Mouse (Mus musculus) forebrain, postnatal 0 days (tissue): Measurements from ENCODE around the gene Rps6ka5. TPM values are rescaled to one million over a fixed set of nuclear protein-coding genes. Genes with fewer than 3 reads are reported as not detected.

Experiments used
- ATAC-seq: fragments of 200-750 bp; cut with Nextera tagmentation; 2 replicates; pipeline ENCODE4 v1.8.0; 2017; ENCODE audit warnings: mild to moderate bottlenecking, moderate library complexity
- DNase-seq: peaks from one replicate; pipeline ENCODE4 v3.0.0-alpha.2; 2015
- H3K27ac ChIP-seq: fragments of 300-500 bp; sonication (generic); 2 replicates; pipeline ENCODE4 v1.5.1; 2014; ENCODE audit warnings: low read depth, mild to moderate bottlenecking, antibody characterized with exemption, low read length, moderate library complexity, mixed read lengths
- H3K27me3 ChIP-seq: fragments of 300-500 bp; sonication (generic); 2 replicates; pipeline ENCODE4 v1.6.1; 2014; ENCODE audit warnings: mild to moderate bottlenecking, low read length, mixed read lengths; ENCODE audit not compliant: insufficient read depth
- H3K36me3 ChIP-seq: fragments of 300-500 bp; sonication (generic); 2 replicates; pipeline ENCODE4 v1.6.1; 2014; ENCODE audit warnings: mild to moderate bottlenecking, moderate library complexity; ENCODE audit not compliant: insufficient read depth
- H3K4me1 ChIP-seq: fragments of 300-500 bp; sonication (generic); 2 replicates; pipeline ENCODE4 v1.6.1; 2014; ENCODE audit warnings: antibody characterized with exemption; ENCODE audit not compliant: insufficient read depth
- H3K4me2 ChIP-seq: fragments of 300-500 bp; sonication (generic); 2 replicates; pipeline ENCODE4 v1.6.1; 2014; ENCODE audit warnings: low read depth, mild to moderate bottlenecking, moderate library complexity
- H3K4me3 ChIP-seq: fragments of 300-500 bp; sonication (generic); 2 replicates; pipeline ENCODE4 v1.5.1; 2014; ENCODE audit warnings: low read depth, low read length, mixed read lengths
- H3K9ac ChIP-seq: fragments of 300-500 bp; sonication (generic); 2 replicates; pipeline ENCODE4 v1.6.1; 2014; ENCODE audit warnings: mild to moderate bottlenecking
- H3K9me3 ChIP-seq: fragments of 300-500 bp; sonication (generic); 2 replicates; pipeline ENCODE4 v1.6.1; 2016; ENCODE audit warnings: low read length
- CTCF ChIP-seq: sonication (generic); IDR thresholded peaks from 2 replicates; pipeline ENCODE4 v1.5.1; 2016; ENCODE audit warnings: antibody characterized with exemption, control low read depth, low read depth
- WGBS: fragments of 180-500 bp; shearing (Covaris S2); extraction: QIAGEN DNeasy Blood & Tissue Kit; methylation state at CpG from one replicate; pipeline ENCODE4 v1.1.7; 2014; 5-methylcytosine and 5-hydroxymethylcytosine counted together
- polyA plus RNA-seq: library from polyadenylated mRNA; unstranded; fragments of >200 nt; fragmentation: Nextera tagmentation; extraction: Ambion mirVana; gene quantifications from 2 replicates; pipeline ENCODE4 v1.2.1, GENCODE M21; 2015
- total RNA-seq: library from RNA; depleted of rRNA; stranded (reverse); fragments of >200 nt; gene quantifications from 2 replicates; pipeline ENCODE4 v1.2.3, GENCODE M21; 2014

Gene Rps6ka5
- total and polyA plus RNA-seq, 2 experiments from 2014 or later = 8.7 to 29.5 TPM

DNA sequence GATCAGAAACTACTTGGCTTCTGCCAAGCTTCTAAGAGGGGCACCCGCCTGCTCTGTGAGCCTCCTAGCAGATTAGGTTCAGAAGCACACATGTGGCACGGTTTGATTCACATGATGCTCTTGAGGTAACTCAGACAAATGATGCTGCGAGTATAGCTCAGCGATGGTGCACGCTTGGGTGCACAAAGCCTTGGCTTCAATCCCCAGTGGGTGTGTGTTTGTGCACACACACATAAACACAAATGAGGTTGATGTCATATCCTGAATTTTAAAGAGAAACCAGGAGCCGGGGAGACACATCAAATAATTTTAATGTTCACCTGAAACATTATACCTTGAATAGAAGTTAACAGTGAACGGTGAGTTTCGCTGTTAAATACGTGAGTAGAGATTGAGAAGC lies 199.5 kb downstream of the Rps6ka5 start:
- DNase-seq = peak; percentile 22

GRCm38 (mm10) chr12:100525939-100526338 lies 200.8 kb downstream of the Rps6ka5 start:
- H3K4me1 ChIP-seq = peaks cover 9% of the 10 kb centered on the region

More for the DNA sequence above, 199.5 kb downstream of the Rps6ka5 start:
- TF ChIP-seq CTCF = no peak
- peaks cover 9% of the 10 kb centered on the region for H3K4me1 ChIP-seq
- H3K9me3 ChIP-seq = no peaks in the 10 kb centered on the region
- no peaks in the 10 kb centered on the region for H3K27me3 ChIP-seq
- 41% methylated on average over 9 of the region's 9 CpGs for WGBS
- H3K36me3 ChIP-seq = no peaks in the 10 kb centered on the region
- peak overlapping the region; percentile 10; the same call in 1 of the 2 replicates for H3K27ac ChIP-seq
- peak overlapping the region; percentile 56 for H3K4me2 ChIP-seq
- H3K9ac ChIP-seq = no peak overlapping the region
- H3K4me3 ChIP-seq = peak overlapping the region; percentile 25
- peak; percentile 40 for ATAC-seq

DNA sequence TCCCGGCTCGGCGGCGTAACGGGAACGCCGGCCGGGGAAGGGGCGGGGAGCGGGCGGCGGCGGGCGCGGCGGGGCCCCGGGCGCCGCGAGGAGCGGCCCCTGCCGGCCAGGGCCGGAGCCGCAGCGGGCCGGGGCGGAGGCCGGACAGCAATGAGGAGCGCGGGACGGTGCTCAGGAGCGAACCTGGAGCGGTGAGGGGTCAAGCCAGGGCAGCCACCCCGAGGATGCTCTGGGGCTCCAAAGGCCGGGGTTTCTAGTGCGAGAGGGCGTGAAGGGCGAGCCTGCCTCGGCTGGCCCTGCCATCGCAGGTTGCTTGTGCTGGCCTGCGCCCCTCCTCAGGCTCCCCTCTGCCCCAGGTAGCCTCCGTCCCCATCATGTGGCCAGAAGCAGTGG lies 206.0 kb downstream of the Rps6ka5 start, which contains the start of gene Ttc7b:
Gene Ttc7b, minus strand, starts transcription at position 33 of the 393 bp plus-strand sequence.
- peak; percentile 77 for ATAC-seq
- H3K36me3 ChIP-seq = 0 out of 2 replicates have a peak, but pooled peaks cover 1% of the 10 kb centered on the region
- 2% methylated on average over 41 of the region's 42 CpGs for WGBS

More at GRCm38 (mm10) chr12:100525939-100526338, 200.8 kb downstream of the Rps6ka5 start:
- Histone ChIP-seq H3K27me3 (no peaks in the 10 kb centered on the region), H3K27ac (no peak overlapping the region), H3K36me3 (no peaks in the 10 kb centered on the region), H3K9ac (no peak overlapping the region), H3K4me2 (no peak overlapping the region), H3K4me3 (no peak overlapping the region), H3K9me3 (no peaks in the 10 kb centered on the region)
- no peak for TF ChIP-seq CTCF
- DNase-seq (no peak), ATAC-seq (no peak)
- 77% methylated on average over 1 of the region's 1 CpGs for WGBS

GRCm38 (mm10) chr12:100520077-100520793 lies 206.5 kb downstream of the Rps6ka5 start:
- Histone ChIP-seq H3K27ac (peak overlapping the region; percentile 88), H3K9me3 (no peaks in the 10 kb centered on the region), H3K4me2 (peak overlapping the region; percentile 94), H3K36me3 (0 out of 2 replicates have a peak, but pooled peaks cover 3% of the 10 kb centered on the region), H3K27me3 (no peaks in the 10 kb centered on the region), H3K9ac (peak overlapping the region; percentile 98), H3K4me1 (peaks cover 13% of the 10 kb centered on the region), H3K4me3 (peak overlapping the region; percentile 90)
- TF ChIP-seq CTCF = no peak
- under 1% methylated on average over 74 of the region's 76 CpGs for WGBS
- ATAC-seq = peak; percentile 82
- DNase-seq = peak; percentile 59

More for the DNA sequence above, 206.0 kb downstream of the Rps6ka5 start, which contains the start of gene Ttc7b:
- Histone ChIP-seq H3K4me2 (peak within 1 kb of the TSS; percentile 94), H3K27me3 (no peaks in the 10 kb centered on the region), H3K27ac (peak within 1 kb of the TSS; percentile 88), H3K9me3 (no peaks in the 10 kb centered on the region), H3K9ac (peak within 1 kb of the TSS; percentile 98), H3K4me1 (peaks cover 13% of the 10 kb centered on the region), H3K4me3 (peak within 1 kb of the TSS; percentile 90)
- peak; percentile 54 for DNase-seq
- peak; percentile 43 for TF ChIP-seq CTCF

GRCm38 (mm10) chr12:100519684-100520076 lies 207.1 kb downstream of the Rps6ka5 start:
- H3K4me3 ChIP-seq = peak overlapping the region; percentile 90
- TF ChIP-seq CTCF = no peak
- no peaks in the 10 kb centered on the region for H3K27me3 ChIP-seq
- H3K36me3 ChIP-seq = 0 out of 2 replicates have a peak, but pooled peaks cover 3% of the 10 kb centered on the region
- peak; percentile 48 for DNase-seq
- ATAC-seq = peak; percentile 37
- no peaks in the 10 kb centered on the region for H3K9me3 ChIP-seq
- peak overlapping the region; percentile 88; the same call in 1 of the 2 replicates for H3K27ac ChIP-seq
- H3K4me2 ChIP-seq = peak overlapping the region; percentile 94
- peaks cover 13% of the 10 kb centered on the region for H3K4me1 ChIP-seq
- 39% methylated on average over 7 of the region's 7 CpGs for WGBS
- H3K9ac ChIP-seq = peak overlapping the region; percentile 98

DNA sequence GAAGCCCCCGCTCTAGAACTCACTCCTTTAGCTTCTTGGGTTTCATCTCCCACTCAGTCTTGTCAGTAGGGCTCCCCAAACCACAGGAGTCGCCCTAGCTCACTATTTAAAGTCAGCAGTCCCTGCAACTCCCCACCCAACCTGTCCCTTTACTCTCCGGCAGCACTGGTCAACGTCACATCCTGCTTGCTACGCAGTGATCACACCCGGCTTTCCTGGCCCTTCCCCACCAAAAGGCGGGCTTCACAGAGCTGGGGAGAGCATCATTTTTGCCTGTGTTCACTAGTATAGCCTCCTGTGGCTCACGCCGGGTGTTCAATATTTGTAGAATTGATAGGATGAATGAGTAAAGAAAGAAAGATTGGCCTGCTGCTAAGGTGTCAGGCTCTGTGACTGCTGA lies 209.4 kb downstream of the Rps6ka5 start:
- no peak for DNase-seq
- TF ChIP-seq CTCF = no peak
- Histone ChIP-seq H3K9me3 (no peaks in the 10 kb centered on the region), H3K36me3 (peaks cover 3% of the 10 kb centered on the region; the same call in 1 of the 2 replicates), H3K9ac (no peak overlapping the region), H3K4me1 (peaks cover 13% of the 10 kb centered on the region), H3K27me3 (no peaks in the 10 kb centered on the region), H3K27ac (no peak overlapping the region), H3K4me3 (no peak overlapping the region), H3K4me2 (no peak overlapping the region)
- no peak for ATAC-seq
- 93% methylated on average over 9 of the region's 9 CpGs for WGBS
